Mouse (Mus musculus) C2C12 (cell line): ENCODE data around the gene Gm37240.

ENCODE experiments used
- CTCF ChIP-seq: IDR thresholded peaks from one replicate; pipeline ENCODE4 v1.5.1; 2011; ENCODE audit not compliant: control insufficient read depth, insufficient read depth, insufficient read length
- MYOG ChIP-seq: IDR thresholded peaks from one replicate; pipeline ENCODE4 v1.6.1; 2011; ENCODE audit not compliant: control insufficient read depth, insufficient read length; ENCODE audit errors: extremely low read depth
- USF1 ChIP-seq: IDR thresholded peaks from one replicate; pipeline ENCODE4 v1.6.1; 2011; ENCODE audit warnings: low read depth, mild to moderate bottlenecking, control low read depth, moderate library complexity

GRCm38 (mm10) chr3:84774246-84775066 is 1112.9 kb downstream of the Gm37240 start:
- TF ChIP-seq USF1 (no peak), CTCF (no peak), MYOG (no peak)
